Comparison of ENCODE assay signal across 16 mouse cellular contexts in genomic region chr10:18006756-18007155, GRCm38 (mm10). TPM values are rescaled to one million over a fixed set of nuclear protein-coding genes. Genes with fewer than 3 reads are reported as not detected.
DNase-seq lines count a peak whose midpoint lies in the region; TF ChIP-seq lines count a peak whose summit lies in the region.
"Had no signal": no experiment of that assay in that cellular context is flagged by ENCODE, and none has a peak within 500 bp of the region (broad histone marks: within the 10 kb centered on the region; RNA-seq: fewer than 3 reads in every experiment).

No protein-coding gene starts in this region.

- no peaks in the 10 kb centered on the region for H3K27me3 ChIP-seq in kidney, adult 2 months (replicated peaks; ENCODE audit: control insufficient read depth, insufficient read depth, low read length)
- H3K27me3 ChIP-seq: intestine, embryonic 15.5 days; limb, embryonic 12.5 days; liver, embryonic 15.5 days; megakaryocyte, embryonic 14.5 days; neural tube, embryonic 12.5 days had no signal

- no peak overlapping the region for H3K27ac ChIP-seq in kidney, adult 2 months (ENCODE audit: insufficient read depth, low read depth, low read length)
- no peak overlapping the region for H3K27ac ChIP-seq in gastrocnemius, adult 2 months
- H3K27ac ChIP-seq: forebrain, embryonic 10.5 days; hindbrain, embryonic 14.5 days; intestine, embryonic 15.5 days; kidney, postnatal 0 days; limb, embryonic 12.5 days; liver, embryonic 15.5 days; neural tube, embryonic 12.5 days had no signal

- TF ChIP-seq CTCF in kidney, adult 2 months (conservative IDR thresholded peaks at IDR 0.05; ENCODE audit: insufficient read depth, insufficient read length, low read depth, low read length): no peak
- no peak for TF ChIP-seq CTCF in gastrocnemius, adult 2 months (IDR thresholded peaks at IDR 0.05)

- intact Hi-C loops in gastrocnemius, adult 2 months (cut with DNase I): no loop called here
- intact Hi-C loops in heart, postnatal 10 days (cut with DNase I): loop anchor here (5.0 kb wide), 1 partner anchor 54 kb away; no protein-coding TSS in a partner anchor
- intact Hi-C loops in left cerebral cortex, postnatal 10 days (cut with DNase I): no loop called here

- peaks cover 3% of the 10 kb centered on the region; the same call in 1 of the 2 replicates for H3K4me1 ChIP-seq in kidney, adult 2 months (ENCODE audit: control insufficient read depth, insufficient read depth, low read length)
- H3K4me1 ChIP-seq: intestine, embryonic 15.5 days; limb, embryonic 12.5 days; liver, embryonic 15.5 days; neural tube, embryonic 12.5 days had no signal

- WGBS in kidney, adult 2 months: 97% methylated on average over 1 of the region's 1 CpGs

- no peaks in the 10 kb centered on the region for H3K36me3 ChIP-seq in kidney, adult 2 months (ENCODE audit: control insufficient read depth, insufficient read depth, low read length)

- H3K4me3 ChIP-seq in kidney, adult 2 months (ENCODE audit: insufficient read depth, low read depth, low read length): no peak overlapping the region
- H3K4me3 ChIP-seq in gastrocnemius, adult 2 months: no peak overlapping the region
- H3K4me3 ChIP-seq: forebrain, embryonic 10.5 days; intestine, embryonic 15.5 days; limb, embryonic 12.5 days; liver, embryonic 15.5 days; megakaryocyte, embryonic 14.5 days; neural tube, embryonic 12.5 days had no signal

- TF ChIP-seq POLR2A in kidney, adult 2 months (IDR thresholded peaks at IDR 0.05; ENCODE audit: low read depth, low read length): no peak

- DNase-seq in kidney, adult 2 months: peak; percentile 23
- no peak for DNase-seq in kidney, adult 18-20 months
- DNase-seq in gastrocnemius, adult 2 months: peak; percentile 72
- DNase-seq in heart, postnatal 10 days: peak; percentile 59 to 65
- DNase-seq in skeletal muscle tissue, adult 2 months (ENCODE audit: low read depth, low spot score): peak; percentile 16
- no peak for DNase-seq in left cerebral cortex, adult 11 months (ENCODE audit: low spot score)
- no peak for DNase-seq in left cerebral cortex, postnatal 10 days (ENCODE audit: extremely low spot score in 1 of 2, low spot score in 2 of 2)
- DNase-seq: lung, postnatal 10 days had no signal

RNA-seq across cellular contexts. Expression of gene Abracl, which starts 16.3 kb away (rescaled TPM):
- polyA plus RNA-seq in kidney, adult 2 months (2012; rRNA removed): 12.3 and 15.3 TPM in 2 replicates
- 1 to 10 TPM; 2.1 to 3.2 TPM for total RNA-seq in gastrocnemius, adult 2 months (2021)
- total RNA-seq in heart, postnatal 10 days (2021): 10 to 100 TPM; 87.8 to 96.2 TPM
- total RNA-seq in left cerebral cortex, postnatal 10 days (2021): 10 to 100 TPM; 17.4 to 21.3 TPM

RNA-seq across cellular contexts. Expression of gene Reps1, which starts 48.9 kb away (rescaled TPM):
- 31.8 and 39.3 TPM in 2 replicates for polyA plus RNA-seq in kidney, adult 2 months (2012; rRNA removed)
- 10 to 100 TPM; 22.8 to 25.3 TPM for total RNA-seq in gastrocnemius, adult 2 months (2021)
- total RNA-seq in heart, postnatal 10 days (2021): 10 to 100 TPM; 40.2 to 41.6 TPM
- 10 to 100 TPM; 53.7 to 54.9 TPM for total RNA-seq in left cerebral cortex, postnatal 10 days (2021)

RNA-seq across cellular contexts. Expression of gene Heca, which starts 58.9 kb away (rescaled TPM):
- 7.5 and 8.6 TPM in 2 replicates for polyA plus RNA-seq in kidney, adult 2 months (2012; rRNA removed)
- 10 to 100 TPM; 17.1 to 18.6 TPM for total RNA-seq in gastrocnemius, adult 2 months (2021)
- 10 to 100 TPM; 35.5 to 37.0 TPM for total RNA-seq in heart, postnatal 10 days (2021)
- total RNA-seq in left cerebral cortex, postnatal 10 days (2021): 10 to 100 TPM; 27.8 to 29.0 TPM

Comparison
In these comparisons a context has a peak if more than half of its experiments do, and no peak if none do; other contexts are left out.
1. DNase-seq: peak in kidney, adult 2 months (single experiment), gastrocnemius, adult 2 months (single experiment), heart, postnatal 10 days (2 of 2) and skeletal muscle tissue, adult 2 months (single experiment); none in kidney, adult 18-20 months (single experiment), left cerebral cortex, adult 11 months (single experiment) and left cerebral cortex, postnatal 10 days (0 of 2).
2. RNA of gene Abracl, which starts 16.3 kb away (total RNA-seq): 87.8 to 96.2 TPM in heart, postnatal 10 days and 17.4 to 21.3 TPM in left cerebral cortex, postnatal 10 days; 2.1 to 3.2 TPM in gastrocnemius, adult 2 months; every median in the first group is over 4 times any median in the second.